Mouse (Mus musculus) adipose tissue, adult 10 weeks (tissue): ENCODE measurements around the gene Dynlt1a. TPM values are rescaled to one million over a fixed set of nuclear protein-coding genes. Genes with fewer than 3 reads are reported as not detected.

Source experiments
- polyA plus RNA-seq: library from polyadenylated mRNA; stranded (reverse); fragments of 350-450 nt; fragmentation: Illumina TruSeq; extraction: RNeasy Lipid Tissue Mini Kit (QIAGEN cat#74804); gene quantifications from one replicate; pipeline ENCODE4 v1.2.3, GENCODE M21; 2014; ENCODE audit warnings: low read depth, low replicate concordance

The Dynlt1a gene
- 3.0 TPM for polyA plus RNA-seq

DNA sequence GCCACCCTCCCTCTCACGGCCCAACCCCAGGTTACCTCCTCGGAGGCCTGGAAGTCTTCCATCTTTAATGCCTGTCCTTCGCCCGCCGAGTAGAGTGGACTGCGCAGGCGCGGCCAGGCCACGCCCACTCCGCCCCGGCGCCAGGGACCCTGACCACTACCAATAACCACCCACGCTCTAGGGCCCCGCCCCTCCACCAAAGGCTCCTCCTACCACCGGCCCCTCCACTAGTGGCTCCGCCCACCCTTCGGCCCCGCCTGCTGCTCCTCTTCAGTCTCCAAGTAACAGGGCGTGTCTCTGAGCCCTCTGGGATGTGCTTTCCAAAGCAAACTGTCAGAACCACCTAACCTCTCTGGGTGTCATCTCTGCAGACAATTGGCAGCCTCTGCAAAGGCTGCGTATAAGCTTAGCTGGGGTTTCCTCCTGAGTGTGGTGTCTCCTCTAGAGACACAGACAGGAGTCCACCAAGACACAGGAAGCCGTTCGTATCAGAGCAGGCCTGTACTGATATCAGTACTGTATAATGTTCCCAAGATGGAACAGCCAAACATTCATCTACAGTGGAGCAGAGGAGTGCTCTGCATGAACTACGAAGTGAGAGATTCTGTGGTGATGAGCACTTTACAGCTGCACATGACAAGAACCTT lies at the start of gene Dynlt1a:
TSS of gene Dynlt1a (minus strand) at position 162 of the 647 bp plus-strand sequence.

DNA sequence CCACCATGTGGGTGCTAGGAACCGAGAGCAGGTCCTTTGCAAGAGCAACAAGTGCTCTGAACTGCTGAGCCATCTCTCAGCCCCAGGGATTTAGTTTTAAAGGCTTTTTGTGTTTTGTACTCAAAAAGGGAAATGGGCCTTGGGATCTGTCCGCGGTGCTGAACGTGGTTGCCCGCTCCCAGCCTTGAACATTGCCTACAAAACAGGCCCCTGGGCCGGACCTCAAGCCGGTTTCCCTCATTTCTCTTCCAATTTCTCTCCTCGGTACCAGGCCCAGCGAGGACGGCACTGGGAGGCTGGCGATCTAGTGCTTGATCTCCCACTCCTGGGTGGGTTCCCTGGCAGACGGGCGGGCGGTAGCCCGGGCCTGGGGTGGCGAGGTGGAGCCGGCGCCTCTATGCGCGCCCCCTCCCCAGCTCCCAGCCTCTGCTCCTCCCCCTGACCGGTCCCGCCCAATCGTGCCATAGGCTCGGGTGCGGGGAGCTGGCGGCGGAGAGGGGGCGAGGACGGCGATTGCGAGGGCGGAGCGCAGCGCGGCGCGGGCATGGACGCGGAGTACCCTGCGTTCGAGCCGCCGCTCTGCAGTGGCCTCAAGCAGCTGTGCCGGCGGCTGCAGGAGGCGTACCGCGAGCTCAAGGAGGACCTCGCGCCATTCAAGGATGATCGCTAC lies 60.8 kb downstream of the Dynlt1a start, which contains the start of gene Tmem181a:
TSS of gene Tmem181a (plus strand) at position 461 of the 670 bp plus-strand sequence.

Other genes with a start within 250 kb of the Dynlt1a start
- gene Serac1, start 237.8 kb downstream of the Dynlt1a start, polyA plus RNA-seq = 5.5 TPM
- gene Gtf2h5, start 237.7 kb downstream of the Dynlt1a start, polyA plus RNA-seq = 72.1 TPM
- 41.1 TPM for gene Tulp4, start 211.1 kb downstream of the Dynlt1a start, polyA plus RNA-seq
- gene Tmem181a, start 60.6 kb downstream of the Dynlt1a start, polyA plus RNA-seq = 8.8 TPM
- 103 TPM for gene Dynlt1b, start 112.6 kb upstream of the Dynlt1a start, polyA plus RNA-seq